Mouse (Mus musculus): ENCODE results near the gene Zfp689. TPM values are rescaled to one million over a fixed set of nuclear protein-coding genes. Genes with fewer than 3 reads are reported as not detected.

The Zfp689 gene
- polyA plus RNA-seq, 1 experiment from 2014 or later, result 17.7 TPM

GRCm38 (mm10) chr7:127477687-127478634, 29.0 kb upstream of the Zfp689 start:
- WGBS, result under 1% methylated on average over 50 of the region's 50 CpGs
- peak; percentile 98 for DNase-seq (ENCODE audit: low spot score)
- peak overlapping the region; percentile 94 for H3K27ac ChIP-seq (replicated peaks)
- H3K27me3 ChIP-seq (replicated peaks; ENCODE audit: low read depth, poor library complexity, severe bottlenecking), result no peaks in the 10 kb centered on the region
- H3K9me3 ChIP-seq, result no peaks in the 10 kb centered on the region
- H3K4me1 ChIP-seq, result peaks cover 34% of the 10 kb centered on the region
- H3K36me3 ChIP-seq (replicated peaks), result peaks cover 72% of the 10 kb centered on the region
- peak overlapping the region; percentile 99 for H3K4me3 ChIP-seq

- Histone ChIP-seq H3K27ac (replicated peaks) (no peak overlapping the region), H3K4me3 (peak overlapping the region; percentile 99), H3K9me3 (no peaks in the 10 kb centered on the region), H3K4me1 (peaks cover 42% of the 10 kb centered on the region), H3K27me3 (replicated peaks; ENCODE audit: low read depth, poor library complexity, severe bottlenecking) (no peaks in the 10 kb centered on the region), H3K36me3 (replicated peaks) (peaks cover 63% of the 10 kb centered on the region)
- WGBS, result 85% methylated on average over 4 of the region's 4 CpGs
- DNase-seq (ENCODE audit: low spot score), result no peak
Observed at GRCm38 (mm10) chr7:127476855-127477254, 27.9 kb upstream of the Zfp689 start.

DNA sequence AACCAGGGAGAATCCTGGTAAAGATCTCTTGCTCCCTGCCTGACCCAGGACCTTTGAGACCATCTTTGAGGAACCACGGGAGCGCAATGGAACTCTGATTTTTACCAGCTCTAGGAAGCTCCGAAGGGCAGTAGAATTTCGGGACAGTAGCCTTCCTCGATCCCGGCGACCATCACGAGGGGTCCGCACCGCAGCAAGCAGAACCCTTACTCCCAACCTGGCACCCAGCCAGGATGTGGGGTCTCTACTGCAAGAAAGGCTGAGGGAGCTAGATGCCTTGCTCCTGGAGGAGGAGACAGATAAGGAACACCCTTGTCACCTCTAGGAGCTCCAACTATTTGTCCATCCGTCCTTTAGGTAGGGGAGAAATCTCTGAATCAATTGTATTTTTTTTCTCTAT, 27.4 kb upstream of the Zfp689 start:
- peaks cover 58% of the 10 kb centered on the region for H3K36me3 ChIP-seq (replicated peaks)
- H3K4me3 ChIP-seq, result 0 out of 2 replicates have a peak overlapping the region, but pooled peaks have one; percentile 99
- peaks cover 47% of the 10 kb centered on the region for H3K4me1 ChIP-seq
- no peak for DNase-seq (ENCODE audit: low spot score)
- WGBS, result 96% methylated on average over 11 of the region's 11 CpGs
- no peaks in the 10 kb centered on the region for H3K9me3 ChIP-seq
- H3K27ac ChIP-seq (replicated peaks), result no peak overlapping the region
- no peaks in the 10 kb centered on the region for H3K27me3 ChIP-seq (replicated peaks; ENCODE audit: low read depth, poor library complexity, severe bottlenecking)

GRCm38 (mm10) chr7:127475186-127475740, 26.3 kb upstream of the Zfp689 start:
- 0 out of 2 replicates have a peak overlapping the region, but pooled peaks have one; percentile 16 for H3K4me3 ChIP-seq

DNA sequence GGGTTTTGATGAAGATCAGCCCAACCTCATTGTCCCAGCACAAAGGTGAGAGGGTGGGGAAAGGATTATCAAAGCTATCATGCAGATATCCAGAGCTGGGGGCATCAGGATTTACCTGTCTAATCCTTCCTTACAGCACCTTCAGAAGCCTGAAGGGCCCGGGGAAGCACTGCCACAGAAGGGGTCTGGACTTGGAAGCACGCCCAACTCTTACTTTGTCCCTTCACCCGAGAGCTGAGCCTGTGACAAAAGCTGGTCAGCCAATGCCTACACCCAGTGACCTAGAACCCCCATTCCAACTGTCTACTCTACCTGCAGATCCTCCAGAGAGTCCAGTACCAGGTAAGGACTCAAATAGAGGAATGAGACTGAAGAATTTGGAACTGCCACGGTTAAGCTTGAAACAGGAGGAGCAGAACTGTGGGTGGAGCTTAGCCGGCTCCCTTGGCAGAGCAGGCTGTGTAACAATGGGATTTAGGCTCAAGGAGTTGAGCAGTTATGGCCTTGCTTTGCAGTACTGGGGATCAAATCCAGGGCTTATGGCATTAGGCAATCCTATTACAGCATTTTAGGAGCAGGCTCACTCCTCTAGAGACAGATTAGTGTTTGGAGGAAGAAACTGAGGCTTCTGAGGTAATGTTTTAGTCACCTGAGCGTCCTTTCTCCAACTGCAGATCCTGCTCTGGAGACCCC, 25.6 kb upstream of the Zfp689 start:
- peaks cover 37% of the 10 kb centered on the region for H3K4me1 ChIP-seq
- WGBS, result 91% methylated on average over 6 of the region's 6 CpGs

More at GRCm38 (mm10) chr7:127475186-127475740, 26.3 kb upstream of the Zfp689 start:
- 93% methylated on average over 11 of the region's 11 CpGs for WGBS
- DNase-seq (ENCODE audit: low spot score), result no peak
- no peaks in the 10 kb centered on the region for H3K27me3 ChIP-seq (replicated peaks; ENCODE audit: low read depth, poor library complexity, severe bottlenecking)
- no peak overlapping the region for H3K27ac ChIP-seq (replicated peaks)
- peaks cover 39% of the 10 kb centered on the region for H3K4me1 ChIP-seq
- no peaks in the 10 kb centered on the region for H3K9me3 ChIP-seq
- H3K36me3 ChIP-seq (replicated peaks), result peaks cover 47% of the 10 kb centered on the region

GRCm38 (mm10) chr7:127473705-127474104, 24.7 kb upstream of the Zfp689 start:
- H3K4me3 ChIP-seq, result 0 out of 2 replicates have a peak overlapping the region, but pooled peaks have one; percentile 6
- H3K36me3 ChIP-seq (replicated peaks), result peaks cover 52% of the 10 kb centered on the region
- H3K4me1 ChIP-seq, result peaks cover 33% of the 10 kb centered on the region
- no peaks in the 10 kb centered on the region for H3K27me3 ChIP-seq (replicated peaks; ENCODE audit: low read depth, poor library complexity, severe bottlenecking)
- H3K9me3 ChIP-seq, result no peaks in the 10 kb centered on the region
- WGBS, result 87% methylated on average over 5 of the region's 5 CpGs
- no peak overlapping the region for H3K27ac ChIP-seq (replicated peaks)
- DNase-seq (ENCODE audit: low spot score), result no peak

More for the DNA sequence above, 25.6 kb upstream of the Zfp689 start:
- DNase-seq (ENCODE audit: low spot score), result no peak
- Histone ChIP-seq H3K9me3 (no peaks in the 10 kb centered on the region), H3K27me3 (replicated peaks; ENCODE audit: low read depth, poor library complexity, severe bottlenecking) (no peaks in the 10 kb centered on the region), H3K4me3 (no peak overlapping the region), H3K36me3 (replicated peaks) (peaks cover 44% of the 10 kb centered on the region), H3K27ac (replicated peaks) (no peak overlapping the region)

DNA sequence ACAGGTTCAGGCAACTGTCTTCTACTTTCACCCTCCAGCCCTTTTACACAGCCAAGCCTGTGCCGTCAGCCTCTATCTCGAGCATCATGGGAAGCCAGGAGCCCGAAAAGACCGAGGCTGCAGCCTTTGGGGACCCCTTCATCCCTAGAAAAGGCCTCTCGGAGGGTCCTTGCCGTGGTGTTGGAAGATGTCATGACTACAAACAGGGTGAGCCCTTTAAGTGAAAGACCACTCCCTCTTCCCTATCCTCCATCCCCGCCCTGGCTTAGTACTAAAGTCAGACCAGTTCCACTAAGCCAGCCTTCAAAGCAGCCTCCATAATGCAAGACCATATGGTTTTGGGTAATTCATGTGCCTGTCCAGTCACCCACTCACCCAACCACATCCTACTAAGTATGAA, 23.1 kb upstream of the Zfp689 start:
- Histone ChIP-seq H3K4me1 (peaks cover 26% of the 10 kb centered on the region), H3K9me3 (no peaks in the 10 kb centered on the region), H3K36me3 (replicated peaks) (peaks cover 67% of the 10 kb centered on the region), H3K27ac (replicated peaks) (peak overlapping the region; percentile 95), H3K27me3 (replicated peaks; ENCODE audit: low read depth, poor library complexity, severe bottlenecking) (no peaks in the 10 kb centered on the region), H3K4me3 (peak overlapping the region; percentile 92)
- 2% methylated on average over 7 of the region's 7 CpGs for WGBS
- DNase-seq (ENCODE audit: low spot score), result no peak

- Histone ChIP-seq H3K4me3 (peak overlapping the region; percentile 92), H3K27ac (replicated peaks) (peak overlapping the region; percentile 95), H3K9me3 (no peaks in the 10 kb centered on the region), H3K4me1 (peaks cover 22% of the 10 kb centered on the region), H3K36me3 (replicated peaks) (peaks cover 67% of the 10 kb centered on the region), H3K27me3 (replicated peaks; ENCODE audit: low read depth, poor library complexity, severe bottlenecking) (no peaks in the 10 kb centered on the region)
- DNase-seq (ENCODE audit: low spot score), result no peak
- 0% methylated on average over 25 of the region's 25 CpGs for WGBS
Observed at GRCm38 (mm10) chr7:127471646-127472010, 22.7 kb upstream of the Zfp689 start.

- peak overlapping the region; percentile 95 for H3K27ac ChIP-seq (replicated peaks)
- H3K4me3 ChIP-seq, result peak overlapping the region; percentile 92
- under 1% methylated on average over 46 of the region's 46 CpGs for WGBS
- H3K36me3 ChIP-seq (replicated peaks), result peaks cover 67% of the 10 kb centered on the region
- DNase-seq (ENCODE audit: low spot score), result peak; percentile 93
- H3K9me3 ChIP-seq, result no peaks in the 10 kb centered on the region
- H3K4me1 ChIP-seq, result peaks cover 18% of the 10 kb centered on the region
- H3K27me3 ChIP-seq (replicated peaks; ENCODE audit: low read depth, poor library complexity, severe bottlenecking), result no peaks in the 10 kb centered on the region
Observed at GRCm38 (mm10) chr7:127470743-127471645, 22.0 kb upstream of the Zfp689 start.

GRCm38 (mm10) chr7:127470011-127470715, 21.2 kb upstream of the Zfp689 start:
- Histone ChIP-seq H3K4me1 (peaks cover 18% of the 10 kb centered on the region), H3K4me3 (peak overlapping the region; percentile 92), H3K36me3 (replicated peaks) (peaks cover 67% of the 10 kb centered on the region), H3K27ac (replicated peaks) (peak overlapping the region; percentile 95), H3K9me3 (no peaks in the 10 kb centered on the region), H3K27me3 (replicated peaks; ENCODE audit: low read depth, poor library complexity, severe bottlenecking) (no peaks in the 10 kb centered on the region)
- WGBS, result 10% methylated on average over 10 of the region's 10 CpGs
- DNase-seq (ENCODE audit: low spot score), result peak; percentile 60

GRCm38 (mm10) chr7:127466606-127467005, 17.6 kb upstream of the Zfp689 start:
- H3K4me3 ChIP-seq, result no peak overlapping the region
- no peaks in the 10 kb centered on the region for H3K9me3 ChIP-seq
- no peaks in the 10 kb centered on the region for H3K27me3 ChIP-seq (replicated peaks; ENCODE audit: low read depth, poor library complexity, severe bottlenecking)
- DNase-seq (ENCODE audit: low spot score), result no peak
- peaks cover 7% of the 10 kb centered on the region; the same call in 1 of the 2 replicates for H3K4me1 ChIP-seq
- 96% methylated on average over 4 of the region's 4 CpGs for WGBS
- no peak overlapping the region for H3K27ac ChIP-seq (replicated peaks)
- peaks cover 79% of the 10 kb centered on the region for H3K36me3 ChIP-seq (replicated peaks)

All from embryonic facial prominence, embryonic 10.5 days (tissue).